Mouse (Mus musculus): ENCODE data around the gene Nav2. TPM values are rescaled to one million over a fixed set of nuclear protein-coding genes. Genes with fewer than 3 reads are reported as not detected.
A peak's percentile ranks its signal among the peaks of the same experiment; 100 is the strongest.

Nav2 gene
- polyA plus RNA-seq, 1 experiment from 2014 or later, result 4.1 TPM

- Histone ChIP-seq H3K27me3 (ENCODE audit: control insufficient read depth, insufficient read depth, low read depth, low read length) (no peaks in the 10 kb centered on the region), H3K27ac (ENCODE audit: low read length) (no peak overlapping the region), H3K4me3 (ENCODE audit: low read depth, low read length) (no peak overlapping the region), H3K4me1 (ENCODE audit: control insufficient read depth, low read depth, low read length) (peaks cover 5% of the 10 kb centered on the region; the same call in 1 of the 2 replicates), H3K9me3 (replicated peaks; ENCODE audit: control insufficient read depth, low read length) (no peaks in the 10 kb centered on the region), H3K4me2 (ENCODE audit: low read depth, low read length) (no peak overlapping the region), H3K9ac (ENCODE audit: low read depth, low read length) (no peak overlapping the region), H3K36me3 (ENCODE audit: control insufficient read depth, insufficient read depth) (no peaks in the 10 kb centered on the region)
- no peak for ATAC-seq (ENCODE audit: low read depth)
- WGBS (ENCODE audit: insufficient replicate concordance), result 52% methylated on average over 8 of the region's 8 CpGs
These were observed 325.8 kb downstream of the Nav2 start for GRCm38 (mm10) chr7:49234288-49234687.

- ATAC-seq (ENCODE audit: low read depth), result 0 out of 2 replicates have a peak, but pooled peaks have one; percentile 19
- Histone ChIP-seq H3K27me3 (ENCODE audit: control insufficient read depth, insufficient read depth, low read depth, low read length) (no peaks in the 10 kb centered on the region), H3K9ac (ENCODE audit: low read depth, low read length) (no peak overlapping the region), H3K9me3 (replicated peaks; ENCODE audit: control insufficient read depth, low read length) (no peaks in the 10 kb centered on the region), H3K4me3 (ENCODE audit: low read depth, low read length) (no peak overlapping the region), H3K36me3 (ENCODE audit: control insufficient read depth, insufficient read depth) (no peaks in the 10 kb centered on the region), H3K27ac (ENCODE audit: low read length) (no peak overlapping the region), H3K4me2 (ENCODE audit: low read depth, low read length) (no peak overlapping the region), H3K4me1 (ENCODE audit: control insufficient read depth, low read depth, low read length) (peaks cover 5% of the 10 kb centered on the region; the same call in 1 of the 2 replicates)
- 50% methylated on average over 9 of the region's 9 CpGs for WGBS (ENCODE audit: insufficient replicate concordance)
These were observed 326.8 kb downstream of the Nav2 start for GRCm38 (mm10) chr7:49235271-49235681.

GRCm38 (mm10) chr7:49235821-49236220 lies 327.3 kb downstream of the Nav2 start:
- no peak overlapping the region for H3K4me2 ChIP-seq (ENCODE audit: low read depth, low read length)
- H3K4me1 ChIP-seq (ENCODE audit: control insufficient read depth, low read depth, low read length), result peaks cover 5% of the 10 kb centered on the region; the same call in 1 of the 2 replicates
- H3K27me3 ChIP-seq (ENCODE audit: control insufficient read depth, insufficient read depth, low read depth, low read length), result peaks cover 4% of the 10 kb centered on the region; the same call in 1 of the 2 replicates
- WGBS (ENCODE audit: insufficient replicate concordance), result 40% methylated on average over 3 of the region's 3 CpGs
- H3K9ac ChIP-seq (ENCODE audit: low read depth, low read length), result no peak overlapping the region
- no peak overlapping the region for H3K4me3 ChIP-seq (ENCODE audit: low read depth, low read length)
- H3K36me3 ChIP-seq (ENCODE audit: control insufficient read depth, insufficient read depth), result no peaks in the 10 kb centered on the region
- no peaks in the 10 kb centered on the region for H3K9me3 ChIP-seq (replicated peaks; ENCODE audit: control insufficient read depth, low read length)
- no peak overlapping the region for H3K27ac ChIP-seq (ENCODE audit: low read length)
- no peak for ATAC-seq (ENCODE audit: low read depth)

- no peak overlapping the region for H3K9ac ChIP-seq (ENCODE audit: low read depth, low read length)
- peaks cover 16% of the 10 kb centered on the region for H3K27me3 ChIP-seq (ENCODE audit: control insufficient read depth, insufficient read depth, low read depth, low read length)
- no peaks in the 10 kb centered on the region for H3K36me3 ChIP-seq (ENCODE audit: control insufficient read depth, insufficient read depth)
- ATAC-seq (ENCODE audit: low read depth), result no peak
- no peaks in the 10 kb centered on the region for H3K9me3 ChIP-seq (replicated peaks; ENCODE audit: control insufficient read depth, low read length)
- no peak overlapping the region for H3K4me2 ChIP-seq (ENCODE audit: low read depth, low read length)
- WGBS (ENCODE audit: insufficient replicate concordance), result 40% methylated on average over 7 of the region's 7 CpGs
- no peak overlapping the region for H3K4me3 ChIP-seq (ENCODE audit: low read depth, low read length)
- no peak overlapping the region for H3K27ac ChIP-seq (ENCODE audit: low read length)
- peaks cover 5% of the 10 kb centered on the region; the same call in 1 of the 2 replicates for H3K4me1 ChIP-seq (ENCODE audit: control insufficient read depth, low read depth, low read length)
These were observed 331.9 kb downstream of the Nav2 start for GRCm38 (mm10) chr7:49240461-49240860.

- no peak overlapping the region for H3K9ac ChIP-seq (ENCODE audit: low read depth, low read length)
- H3K27ac ChIP-seq (ENCODE audit: low read length), result no peak overlapping the region
- ATAC-seq (ENCODE audit: low read depth), result no peak
- H3K4me2 ChIP-seq (ENCODE audit: low read depth, low read length), result no peak overlapping the region
- no peak overlapping the region for H3K4me3 ChIP-seq (ENCODE audit: low read depth, low read length)
- no peaks in the 10 kb centered on the region for H3K36me3 ChIP-seq (ENCODE audit: control insufficient read depth, insufficient read depth)
- peaks cover 9% of the 10 kb centered on the region for H3K4me1 ChIP-seq (ENCODE audit: control insufficient read depth, low read depth, low read length)
- H3K27me3 ChIP-seq (ENCODE audit: control insufficient read depth, insufficient read depth, low read depth, low read length), result peaks cover 25% of the 10 kb centered on the region
- 48% methylated on average over 3 of the region's 3 CpGs for WGBS (ENCODE audit: insufficient replicate concordance)
- no peaks in the 10 kb centered on the region for H3K9me3 ChIP-seq (replicated peaks; ENCODE audit: control insufficient read depth, low read length)
These were observed 332.8 kb downstream of the Nav2 start for GRCm38 (mm10) chr7:49241229-49241751.

- no peak overlapping the region for H3K9ac ChIP-seq (ENCODE audit: low read depth, low read length)
- peaks cover 17% of the 10 kb centered on the region for H3K4me1 ChIP-seq (ENCODE audit: control insufficient read depth, low read depth, low read length)
- H3K4me3 ChIP-seq (ENCODE audit: low read depth, low read length), result no peak overlapping the region
- no peak overlapping the region for H3K4me2 ChIP-seq (ENCODE audit: low read depth, low read length)
- H3K27ac ChIP-seq (ENCODE audit: low read length), result no peak overlapping the region
- peaks cover 34% of the 10 kb centered on the region for H3K27me3 ChIP-seq (ENCODE audit: control insufficient read depth, insufficient read depth, low read depth, low read length)
- H3K9me3 ChIP-seq (replicated peaks; ENCODE audit: control insufficient read depth, low read length), result no peaks in the 10 kb centered on the region
- no peak for ATAC-seq (ENCODE audit: low read depth)
- WGBS (ENCODE audit: insufficient replicate concordance), result 54% methylated on average over 5 of the region's 5 CpGs
- no peaks in the 10 kb centered on the region for H3K36me3 ChIP-seq (ENCODE audit: control insufficient read depth, insufficient read depth)
These were observed 333.7 kb downstream of the Nav2 start for GRCm38 (mm10) chr7:49242261-49242660.

- Histone ChIP-seq H3K36me3 (ENCODE audit: control insufficient read depth, insufficient read depth) (no peaks in the 10 kb centered on the region), H3K9me3 (replicated peaks; ENCODE audit: control insufficient read depth, low read length) (no peaks in the 10 kb centered on the region), H3K4me2 (ENCODE audit: low read depth, low read length) (no peak overlapping the region), H3K9ac (ENCODE audit: low read depth, low read length) (no peak overlapping the region), H3K4me1 (ENCODE audit: control insufficient read depth, low read depth, low read length) (peaks cover 17% of the 10 kb centered on the region), H3K27ac (ENCODE audit: low read length) (no peak overlapping the region), H3K27me3 (ENCODE audit: control insufficient read depth, insufficient read depth, low read depth, low read length) (peaks cover 42% of the 10 kb centered on the region), H3K4me3 (ENCODE audit: low read depth, low read length) (no peak overlapping the region)
- ATAC-seq (ENCODE audit: low read depth), result no peak
- whole genome bisulfite sequencing (ENCODE audit: insufficient replicate concordance), result 63% methylated on average over 4 of the region's 4 CpGs
These were observed 334.6 kb downstream of the Nav2 start for GRCm38 (mm10) chr7:49243079-49243478.

- H3K27ac ChIP-seq (ENCODE audit: low read length), result no peak overlapping the region
- H3K9me3 ChIP-seq (replicated peaks; ENCODE audit: control insufficient read depth, low read length), result no peaks in the 10 kb centered on the region
- WGBS (ENCODE audit: insufficient replicate concordance), result 1% methylated on average over 65 of the region's 68 CpGs
- peaks cover 56% of the 10 kb centered on the region for H3K27me3 ChIP-seq (ENCODE audit: control insufficient read depth, insufficient read depth, low read depth, low read length)
- peak; percentile 97 for ATAC-seq (ENCODE audit: low read depth)
- H3K4me1 ChIP-seq (ENCODE audit: control insufficient read depth, low read depth, low read length), result peaks cover 17% of the 10 kb centered on the region
- no peaks in the 10 kb centered on the region for H3K36me3 ChIP-seq (ENCODE audit: control insufficient read depth, insufficient read depth)
- H3K4me3 ChIP-seq (ENCODE audit: low read depth, low read length), result peak overlapping the region; percentile 65
- H3K4me2 ChIP-seq (ENCODE audit: low read depth, low read length), result peak overlapping the region; percentile 95
- peak overlapping the region; percentile 61 for H3K9ac ChIP-seq (ENCODE audit: low read depth, low read length)
These were observed 337.2 kb downstream of the Nav2 start for GRCm38 (mm10) chr7:49245537-49246239.

- WGBS (ENCODE audit: insufficient replicate concordance), result under 1% methylated on average over 31 of the region's 31 CpGs
- H3K27ac ChIP-seq (ENCODE audit: low read length), result no peak overlapping the region
- ATAC-seq (ENCODE audit: low read depth), result peak; percentile 11; the same call in 1 of the 2 replicates
- peak overlapping the region; percentile 65 for H3K4me3 ChIP-seq (ENCODE audit: low read depth, low read length)
- peaks cover 17% of the 10 kb centered on the region for H3K4me1 ChIP-seq (ENCODE audit: control insufficient read depth, low read depth, low read length)
- peaks cover 54% of the 10 kb centered on the region for H3K27me3 ChIP-seq (ENCODE audit: control insufficient read depth, insufficient read depth, low read depth, low read length)
- no peaks in the 10 kb centered on the region for H3K9me3 ChIP-seq (replicated peaks; ENCODE audit: control insufficient read depth, low read length)
- H3K9ac ChIP-seq (ENCODE audit: low read depth, low read length), result peak overlapping the region; percentile 54
- no peaks in the 10 kb centered on the region for H3K36me3 ChIP-seq (ENCODE audit: control insufficient read depth, insufficient read depth)
- H3K4me2 ChIP-seq (ENCODE audit: low read depth, low read length), result peak overlapping the region; percentile 95
These were observed 337.7 kb downstream of the Nav2 start for GRCm38 (mm10) chr7:49246240-49246578.

All from liver, embryonic 16.5 days (tissue).